Mouse (Mus musculus) monocyte, adult 5-6 weeks (primary cell): ENCODE results near the gene Eng. TPM values are rescaled to one million over a fixed set of nuclear protein-coding genes. Genes with fewer than 3 reads are reported as not detected.

Source experiments
- ATAC-seq: fragments of 153-309, 156-312 bp; replicated peaks from 2 replicates; pipeline ENCODE4 v1.8.0; 2017; ENCODE audit warnings: mild to moderate bottlenecking; ENCODE audit not compliant: low TSS enrichment, insufficient number of reproducible peaks, severe bottlenecking, poor library complexity, low FRiP score
- total RNA-seq: library from RNA; stranded (forward); fragments of 200-1000, 200-491, 200-594 nt; gene quantifications from 3 replicates; pipeline ENCODE4 v1.2.3, GENCODE M21; 2017

Eng gene
- total RNA-seq, 1 experiment from 2014 or later = 0.48 TPM

GRCm38 (mm10) chr2:32693823-32694411 is 47.5 kb downstream of the Eng start:
- peak; percentile 93 for ATAC-seq

GRCm38 (mm10) chr2:32694691-32695090 is 48.3 kb downstream of the Eng start:
- no peak for ATAC-seq

- ATAC-seq = no peak
Measured at GRCm38 (mm10) chr2:32699680-32700079, 53.3 kb downstream of the Eng start.

- no peak for ATAC-seq
Measured at GRCm38 (mm10) chr2:32700966-32701743, 54.8 kb downstream of the Eng start.

GRCm38 (mm10) chr2:32703046-32703445 is 56.7 kb downstream of the Eng start:
- ATAC-seq = no peak

GRCm38 (mm10) chr2:32704021-32704421 is 57.6 kb downstream of the Eng start, which contains the start of gene Fpgs:
Gene Fpgs (minus strand): TSS chr2:32704145.
- ATAC-seq = no peak

- no peak for ATAC-seq
Measured at GRCm38 (mm10) chr2:32705018-32705417, 58.6 kb downstream of the Eng start.

- ATAC-seq = no peak
Measured at GRCm38 (mm10) chr2:32706971-32707370, 60.6 kb downstream of the Eng start.

- no peak for ATAC-seq
Measured at GRCm38 (mm10) chr2:32708643-32709042, 62.2 kb downstream of the Eng start.

- no peak for ATAC-seq
Measured at GRCm38 (mm10) chr2:32709521-32710137, 63.2 kb downstream of the Eng start.

- ATAC-seq = no peak
Measured at GRCm38 (mm10) chr2:32710425-32710824, 64.0 kb downstream of the Eng start.

GRCm38 (mm10) chr2:32711301-32712056 is 65.1 kb downstream of the Eng start:
- ATAC-seq = no peak

GRCm38 (mm10) chr2:32712108-32712551 is 65.7 kb downstream of the Eng start:
- ATAC-seq = peak; percentile 10; the same call in 1 of the 2 replicates

GRCm38 (mm10) chr2:32712586-32712933 is 66.2 kb downstream of the Eng start:
- ATAC-seq = peak; percentile 29; the same call in 1 of the 2 replicates

- ATAC-seq = peak; percentile 24
Measured at GRCm38 (mm10) chr2:32712934-32713817, 66.8 kb downstream of the Eng start, which contains the start of gene Cdk9. Gene Cdk9 (minus strand): TSS chr2:32713076.

GRCm38 (mm10) chr2:32714117-32714986 is 68.0 kb downstream of the Eng start:
- no peak for ATAC-seq

GRCm38 (mm10) chr2:32714987-32715425 is 68.6 kb downstream of the Eng start:
- ATAC-seq = peak; percentile 60
